Mouse (Mus musculus) kidney, adult 18-20 months (tissue): ENCODE results near the gene Usp48.
"Not testable (repeated sequence)": the region's sequence is repeated elsewhere in the genome, so short reads cannot be mapped to it uniquely, and the experiment has no call there.

Experiments used
- DNase-seq: peaks from one replicate; pipeline ENCODE4 v3.0.0; 2021

The Usp48 gene

GRCm38 (mm10) chr4:137593601-137594495, at the start of gene Usp48:
Usp48 (plus strand) TSS chr4:137593755.
- DNase-seq, result peak; percentile 98

GRCm38 (mm10) chr4:137545568-137545967, 48.0 kb upstream of the Usp48 start:
- peak; percentile 16 for DNase-seq

- peak; percentile 56 for DNase-seq
Observed at GRCm38 (mm10) chr4:137546003-137546525, 47.5 kb upstream of the Usp48 start.

GRCm38 (mm10) chr4:137553466-137553865, 40.1 kb upstream of the Usp48 start:
- DNase-seq, result no peak

GRCm38 (mm10) chr4:137556673-137557210, 36.8 kb upstream of the Usp48 start:
- no peak for DNase-seq

- DNase-seq, result no peak
Observed at GRCm38 (mm10) chr4:137569873-137570272, 23.7 kb upstream of the Usp48 start.

- DNase-seq, result no peak
Observed at GRCm38 (mm10) chr4:137574469-137574868, 19.1 kb upstream of the Usp48 start, which contains the start of gene Ldlrad2. Ldlrad2 (minus strand) TSS chr4:137574569.

- DNase-seq, result no peak
Observed at GRCm38 (mm10) chr4:137577486-137577885, 16.1 kb upstream of the Usp48 start.

- DNase-seq, result peak; percentile 67
Observed at GRCm38 (mm10) chr4:137578181-137578845, 15.2 kb upstream of the Usp48 start.

- no peak for DNase-seq
Observed at GRCm38 (mm10) chr4:137579789-137580188, 13.8 kb upstream of the Usp48 start.

- DNase-seq, result no peak
Observed at GRCm38 (mm10) chr4:137580299-137580698, 13.3 kb upstream of the Usp48 start.

GRCm38 (mm10) chr4:137581815-137582214, 11.7 kb upstream of the Usp48 start:
- peak; percentile 31 for DNase-seq

- not testable (repeated sequence) for DNase-seq
Observed at GRCm38 (mm10) chr4:137589095-137589494, 4.5 kb upstream of the Usp48 start.

- DNase-seq, result no peak
Observed at GRCm38 (mm10) chr4:137589586-137589985, 4.0 kb upstream of the Usp48 start.

GRCm38 (mm10) chr4:137590961-137591360, 2.6 kb upstream of the Usp48 start:
- no peak for DNase-seq

- no peak for DNase-seq
Observed at GRCm38 (mm10) chr4:137594496-137595270, 1.1 kb downstream of the Usp48 start.

GRCm38 (mm10) chr4:137597098-137597630, 3.6 kb downstream of the Usp48 start:
- no peak for DNase-seq

- DNase-seq, result no peak
Observed at GRCm38 (mm10) chr4:137598577-137598976, 5.0 kb downstream of the Usp48 start.

GRCm38 (mm10) chr4:137603449-137604171, 10.1 kb downstream of the Usp48 start:
- DNase-seq, result no peak

- no peak for DNase-seq
Observed at GRCm38 (mm10) chr4:137607023-137607422, 13.5 kb downstream of the Usp48 start.

GRCm38 (mm10) chr4:137609281-137609680, 15.7 kb downstream of the Usp48 start:
- DNase-seq, result no peak

- no peak for DNase-seq
Observed at GRCm38 (mm10) chr4:137609702-137610101, 16.1 kb downstream of the Usp48 start.
